Mouse (Mus musculus): ENCODE results near the gene Mapk10.

DNA sequence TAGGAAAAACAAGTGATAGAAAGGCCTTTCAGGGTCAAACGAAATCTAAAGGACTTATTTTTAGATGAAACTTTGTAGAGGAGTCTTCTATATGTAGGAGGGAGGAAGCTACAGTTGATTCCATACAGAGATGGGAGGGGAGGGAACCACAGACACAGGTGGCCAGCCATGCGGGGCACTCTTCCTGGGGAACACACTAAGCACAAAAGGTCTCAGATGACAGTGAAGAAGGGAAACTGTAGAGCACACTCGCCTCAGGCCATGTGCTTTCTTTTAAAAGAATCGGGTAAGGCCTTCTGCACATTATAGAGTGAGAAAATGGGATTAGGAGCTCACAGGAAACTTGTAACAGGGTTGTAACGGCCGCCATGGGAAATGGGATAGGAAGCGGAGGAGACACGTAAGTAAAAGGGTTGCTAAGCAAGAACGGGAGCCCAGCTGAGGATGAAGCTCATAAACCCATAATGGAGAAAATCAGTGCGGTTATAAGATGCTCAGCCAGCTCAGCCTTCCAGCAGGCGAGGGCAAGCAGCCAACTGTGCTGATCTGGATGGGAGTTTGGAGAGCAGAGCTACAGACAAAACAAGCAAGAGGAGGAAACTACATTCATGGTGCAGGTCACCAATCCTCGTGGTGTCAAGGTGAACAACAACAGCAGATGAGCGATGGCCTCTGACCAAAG is 182.1 kb downstream of the Mapk10 start:
- no peak for TF ChIP-seq CTCF (conservative IDR thresholded peaks at IDR 0.05; ENCODE audit: low read length)
- TF ChIP-seq NANOG (IDR thresholded peaks at IDR 0.05; ENCODE audit: borderline replicate concordance, low read length): no peak
- no peak for TF ChIP-seq POU5F1 (IDR thresholded peaks at IDR 0.05; ENCODE audit: borderline replicate concordance, low read length)
